Mouse (Mus musculus): Measurements from ENCODE around the gene Ahsg. TPM values are rescaled to one million over a fixed set of nuclear protein-coding genes. Genes with fewer than 3 reads are reported as not detected.

Ahsg gene
- polyA plus RNA-seq, 1 experiment from 2014 or later, result 111 TPM

DNA sequence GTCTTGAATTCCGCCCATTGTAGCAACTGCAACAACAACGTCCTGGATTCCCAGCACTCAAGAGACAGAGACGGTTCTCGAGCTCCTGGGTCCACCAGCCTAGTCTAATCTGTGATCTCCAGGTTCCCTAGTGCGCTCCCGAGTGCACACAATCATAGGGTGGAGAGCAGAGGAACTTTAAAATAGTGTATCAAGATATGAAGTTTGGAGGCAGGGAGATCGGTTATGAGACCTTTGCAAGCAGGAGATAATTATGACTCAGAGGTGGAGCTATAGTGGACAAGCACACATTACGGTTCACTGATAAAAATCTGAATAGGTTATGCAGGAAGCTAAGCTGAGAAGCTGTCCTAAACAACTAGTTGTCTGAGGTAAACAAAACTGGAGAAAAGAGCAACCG lies 34.3 kb upstream of the Ahsg start:
- no peaks in the 10 kb centered on the region for H3K36me3 ChIP-seq (ENCODE audit: control insufficient read depth, insufficient read depth, low read length)
- H3K9me3 ChIP-seq (replicated peaks; ENCODE audit: control insufficient read depth, low read length), result no peaks in the 10 kb centered on the region
- peak overlapping the region; percentile 88 for H3K4me2 ChIP-seq (ENCODE audit: low read depth, low read length)
- H3K4me3 ChIP-seq (replicated peaks; ENCODE audit: low read length), result peak overlapping the region; percentile 66
- peaks cover 10% of the 10 kb centered on the region for H3K4me1 ChIP-seq (ENCODE audit: control insufficient read depth, insufficient read depth, low read length)
- peak overlapping the region; percentile 77 for H3K9ac ChIP-seq (ENCODE audit: low read length)
- H3K27ac ChIP-seq (ENCODE audit: low read length), result peak overlapping the region; percentile 86
- no peaks in the 10 kb centered on the region for H3K27me3 ChIP-seq (ENCODE audit: control insufficient read depth, insufficient read depth, low read length)
- WGBS, result 9% methylated on average over 9 of the region's 9 CpGs
- ATAC-seq (ENCODE audit: insufficient read depth, low FRiP score), result no peak

DNA sequence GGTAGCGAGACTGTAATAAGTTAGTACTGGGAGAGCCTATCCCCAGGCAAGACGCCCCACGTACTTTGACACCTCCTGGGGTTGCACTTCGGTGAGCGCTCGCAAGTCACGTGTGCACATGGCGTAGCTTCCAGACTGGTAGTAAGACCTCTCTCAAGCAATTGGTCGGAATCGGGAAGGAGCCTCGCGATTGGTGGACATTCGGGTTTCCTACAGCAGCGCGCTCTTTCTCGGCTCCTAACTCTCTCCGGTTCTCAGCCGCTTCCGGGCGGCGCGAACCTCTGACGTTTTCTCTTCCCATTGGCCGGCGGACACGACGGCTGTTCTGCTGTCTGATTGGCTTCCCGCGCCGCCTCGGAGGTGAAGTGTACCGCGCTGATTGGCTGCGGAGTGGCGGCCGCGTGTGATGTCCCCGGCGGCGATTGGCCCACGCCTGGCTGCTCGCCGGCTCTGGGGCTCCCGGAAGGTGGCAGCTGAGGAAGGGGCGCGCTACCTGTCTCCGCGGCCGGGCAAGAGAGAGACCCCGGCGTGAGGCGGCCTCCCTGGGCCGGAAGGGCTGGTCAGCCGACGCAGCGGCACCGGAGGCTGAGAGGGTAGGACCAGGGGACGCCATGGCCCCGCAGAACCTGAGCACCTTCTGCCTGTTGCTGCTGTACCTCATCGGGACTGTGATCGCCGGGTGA lies 33.5 kb upstream of the Ahsg start, which contains the start of the genes Tbccd1 and Dnajb11:
TSS of gene Tbccd1 (minus strand) at position 239 of the 683 bp plus-strand sequence.
TSS of gene Dnajb11 (plus strand) at position 415 of the 683 bp plus-strand sequence.
- H3K27me3 ChIP-seq (ENCODE audit: control insufficient read depth, insufficient read depth, low read length), result no peaks in the 10 kb centered on the region
- peak within 1 kb of the TSS; percentile 86 for H3K27ac ChIP-seq (ENCODE audit: low read length)
- peak within 1 kb of the TSS; percentile 97 for H3K4me3 ChIP-seq (replicated peaks; ENCODE audit: low read length)
- peak within 1 kb of the TSS; percentile 88 for H3K4me2 ChIP-seq (ENCODE audit: low read depth, low read length)
- no peaks in the 10 kb centered on the region for H3K36me3 ChIP-seq (ENCODE audit: control insufficient read depth, insufficient read depth, low read length)
- peak within 1 kb of the TSS; percentile 94 for H3K9ac ChIP-seq (ENCODE audit: low read length)
- peaks cover 10% of the 10 kb centered on the region for H3K4me1 ChIP-seq (ENCODE audit: control insufficient read depth, insufficient read depth, low read length)
- H3K9me3 ChIP-seq (replicated peaks; ENCODE audit: control insufficient read depth, low read length), result no peaks in the 10 kb centered on the region
- WGBS, result under 1% methylated on average over 62 of the region's 62 CpGs
- ATAC-seq (ENCODE audit: insufficient read depth, low FRiP score), result peak; percentile 99

DNA sequence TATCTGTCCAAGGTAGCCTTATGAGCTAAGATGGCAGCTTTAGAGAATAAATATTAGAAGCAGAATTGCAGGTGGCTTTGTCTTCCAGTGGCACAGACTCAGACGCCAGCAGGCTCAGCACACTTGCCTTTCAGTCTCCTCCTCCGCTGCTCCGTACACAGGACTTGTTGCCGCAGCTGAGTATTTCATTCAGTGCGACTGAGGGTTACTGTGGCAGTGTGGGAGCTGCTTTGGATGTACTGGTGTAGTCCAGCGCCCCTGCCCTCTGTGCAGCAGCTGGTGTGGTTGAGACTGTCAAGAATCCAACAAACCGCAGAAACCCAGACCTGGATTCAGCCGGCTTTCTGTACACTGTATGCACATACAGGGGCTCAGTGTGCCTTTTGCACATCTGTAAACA lies 18.7 kb upstream of the Ahsg start:
- H3K9me3 ChIP-seq (replicated peaks; ENCODE audit: control insufficient read depth, low read length), result no peaks in the 10 kb centered on the region
- H3K27me3 ChIP-seq (ENCODE audit: control insufficient read depth, insufficient read depth, low read length), result no peaks in the 10 kb centered on the region
- no peak overlapping the region for H3K27ac ChIP-seq (ENCODE audit: low read length)
- 91% methylated on average over 8 of the region's 8 CpGs for WGBS
- no peak overlapping the region for H3K4me3 ChIP-seq (replicated peaks; ENCODE audit: low read length)
- no peak for ATAC-seq (ENCODE audit: insufficient read depth, low FRiP score)
- no peak overlapping the region for H3K9ac ChIP-seq (ENCODE audit: low read length)
- no peaks in the 10 kb centered on the region for H3K4me1 ChIP-seq (ENCODE audit: control insufficient read depth, insufficient read depth, low read length)
- no peak overlapping the region for H3K4me2 ChIP-seq (ENCODE audit: low read depth, low read length)
- H3K36me3 ChIP-seq (ENCODE audit: control insufficient read depth, insufficient read depth, low read length), result peaks cover 20% of the 10 kb centered on the region

DNA sequence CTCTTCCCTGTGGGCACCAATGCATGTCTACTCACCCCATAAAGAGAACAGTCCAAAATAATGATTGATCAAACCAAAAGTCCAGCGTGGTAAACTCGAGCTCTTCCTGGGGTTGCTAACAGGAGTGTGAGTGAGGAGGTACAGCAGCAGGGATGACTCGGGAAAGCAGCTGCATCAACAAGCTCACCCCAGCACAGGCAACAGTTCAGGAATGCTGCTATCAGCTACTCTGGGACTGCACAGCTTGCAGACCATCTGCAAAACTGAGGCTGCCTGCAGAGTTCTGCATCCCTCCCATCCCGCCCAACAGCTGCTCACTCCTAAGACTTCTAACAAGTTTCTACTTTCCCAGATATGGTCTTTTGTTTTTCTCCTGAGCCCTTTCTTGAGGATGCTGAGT lies 17.7 kb upstream of the Ahsg start:
- Histone ChIP-seq H3K36me3 (ENCODE audit: control insufficient read depth, insufficient read depth, low read length) (peaks cover 20% of the 10 kb centered on the region), H3K9ac (ENCODE audit: low read length) (no peak overlapping the region), H3K27ac (ENCODE audit: low read length) (no peak overlapping the region), H3K27me3 (ENCODE audit: control insufficient read depth, insufficient read depth, low read length) (no peaks in the 10 kb centered on the region), H3K4me2 (ENCODE audit: low read depth, low read length) (no peak overlapping the region), H3K9me3 (replicated peaks; ENCODE audit: control insufficient read depth, low read length) (no peaks in the 10 kb centered on the region), H3K4me3 (replicated peaks; ENCODE audit: low read length) (no peak overlapping the region), H3K4me1 (ENCODE audit: control insufficient read depth, insufficient read depth, low read length) (no peaks in the 10 kb centered on the region)
- WGBS, result 68% methylated on average over 4 of the region's 4 CpGs
- no peak for ATAC-seq (ENCODE audit: insufficient read depth, low FRiP score)

DNA sequence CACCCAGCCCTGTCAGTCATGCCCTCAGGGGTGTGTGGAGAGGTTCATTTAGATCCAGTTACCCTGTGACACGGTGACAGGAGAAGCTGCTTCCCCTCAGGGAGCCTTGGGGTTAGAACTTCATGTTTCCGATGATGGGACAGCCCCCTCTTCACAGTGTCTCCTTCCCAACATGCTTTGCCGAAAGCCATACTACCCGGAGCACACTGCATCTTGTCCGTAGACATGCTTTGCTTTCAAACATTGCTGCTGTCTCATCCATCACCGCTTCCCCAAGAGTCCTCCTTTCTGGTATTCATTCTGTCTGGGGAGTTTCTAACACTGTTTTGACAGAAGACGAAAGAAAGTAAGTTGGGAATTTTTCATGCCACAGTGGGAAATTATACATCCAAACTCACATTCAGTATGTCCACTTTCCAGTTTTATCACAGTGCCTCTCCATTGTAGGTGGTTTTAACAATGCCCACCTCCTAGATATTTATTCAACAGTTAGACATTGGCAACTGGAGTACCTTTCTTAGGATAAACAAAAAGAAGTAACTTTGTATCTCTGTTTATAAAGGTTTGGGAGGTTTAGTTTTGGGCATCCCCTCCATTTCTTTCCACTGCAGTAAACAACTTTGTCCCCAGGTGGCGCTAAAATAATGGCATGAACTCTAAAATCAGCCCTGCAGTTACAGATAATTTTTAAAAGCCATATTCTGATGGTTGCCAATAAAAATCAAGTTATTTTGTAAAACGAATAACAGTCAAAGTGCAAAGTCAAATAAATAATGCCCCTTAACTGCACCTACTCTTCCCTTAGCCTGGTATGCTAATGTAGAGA lies 14.6 kb upstream of the Ahsg start:
- H3K4me2 ChIP-seq (ENCODE audit: low read depth, low read length), result no peak overlapping the region
- no peaks in the 10 kb centered on the region for H3K9me3 ChIP-seq (replicated peaks; ENCODE audit: control insufficient read depth, low read length)
- no peak overlapping the region for H3K4me3 ChIP-seq (replicated peaks; ENCODE audit: low read length)
- no peak overlapping the region for H3K27ac ChIP-seq (ENCODE audit: low read length)
- H3K36me3 ChIP-seq (ENCODE audit: control insufficient read depth, insufficient read depth, low read length), result no peaks in the 10 kb centered on the region
- WGBS, result 43% methylated on average over 9 of the region's 9 CpGs
- no peak for ATAC-seq (ENCODE audit: insufficient read depth, low FRiP score)
- H3K9ac ChIP-seq (ENCODE audit: low read length), result no peak overlapping the region
- no peaks in the 10 kb centered on the region for H3K27me3 ChIP-seq (ENCODE audit: control insufficient read depth, insufficient read depth, low read length)
- H3K4me1 ChIP-seq (ENCODE audit: control insufficient read depth, insufficient read depth, low read length), result no peaks in the 10 kb centered on the region

DNA sequence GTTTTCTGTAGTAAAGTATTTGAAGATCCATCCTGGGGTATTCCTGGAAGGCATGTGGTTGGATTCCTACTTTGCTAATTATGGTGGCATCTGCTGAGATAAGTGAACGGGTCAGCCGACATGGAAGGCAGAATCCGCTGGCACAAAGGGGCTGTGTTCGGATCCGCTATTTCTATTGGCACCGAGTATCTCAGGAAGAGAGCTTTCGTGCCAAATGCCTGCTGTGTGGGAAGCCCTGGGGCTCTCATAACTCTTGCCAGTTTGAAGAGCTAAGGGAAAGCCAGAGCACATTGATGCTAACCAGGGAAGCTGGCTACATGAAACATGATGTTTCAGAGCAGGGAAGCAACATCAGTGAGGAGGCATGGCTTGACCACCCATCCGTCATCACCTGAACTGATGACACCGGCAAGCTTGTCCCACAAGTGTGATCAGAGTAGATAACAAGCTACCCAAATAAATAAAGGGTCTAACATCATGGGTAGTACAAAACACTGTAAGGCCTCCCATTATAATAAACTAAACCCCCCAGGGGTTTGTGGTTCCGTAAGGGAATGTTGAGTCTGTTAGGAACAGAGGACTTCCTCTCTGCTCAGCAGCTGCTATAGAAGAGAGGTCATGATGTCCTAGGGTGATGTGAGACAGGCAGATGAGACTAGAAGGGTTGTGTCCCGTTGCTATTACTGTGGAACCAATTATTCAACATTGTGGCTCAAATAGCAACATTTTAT lies 13.3 kb upstream of the Ahsg start:
- ATAC-seq (ENCODE audit: insufficient read depth, low FRiP score), result no peak
- Histone ChIP-seq H3K36me3 (ENCODE audit: control insufficient read depth, insufficient read depth, low read length) (no peaks in the 10 kb centered on the region), H3K9ac (ENCODE audit: low read length) (no peak overlapping the region), H3K4me1 (ENCODE audit: control insufficient read depth, insufficient read depth, low read length) (no peaks in the 10 kb centered on the region), H3K27ac (ENCODE audit: low read length) (no peak overlapping the region), H3K9me3 (replicated peaks; ENCODE audit: control insufficient read depth, low read length) (no peaks in the 10 kb centered on the region), H3K4me3 (replicated peaks; ENCODE audit: low read length) (no peak overlapping the region), H3K27me3 (ENCODE audit: control insufficient read depth, insufficient read depth, low read length) (no peaks in the 10 kb centered on the region), H3K4me2 (ENCODE audit: low read depth, low read length) (no peak overlapping the region)
- WGBS, result 76% methylated on average over 11 of the region's 11 CpGs

DNA sequence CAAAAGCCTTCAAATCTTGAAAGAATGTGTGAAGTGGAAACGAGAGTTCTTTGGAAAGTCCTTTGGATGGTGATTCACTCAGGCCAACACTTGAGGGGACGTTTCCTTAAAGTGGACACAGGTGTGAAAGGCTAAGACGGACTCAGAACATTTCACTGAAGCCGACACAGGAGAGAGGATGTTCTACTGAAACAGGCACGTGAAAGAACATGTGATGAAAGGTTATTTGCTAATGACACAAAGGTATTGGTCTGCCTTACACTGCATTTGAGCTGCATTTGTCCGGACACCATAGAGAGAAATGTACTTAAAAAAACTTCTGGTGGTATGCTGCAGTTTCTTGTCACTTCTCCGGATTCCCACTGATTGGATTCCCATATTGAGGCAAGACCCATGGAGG lies 12.4 kb upstream of the Ahsg start:
- Histone ChIP-seq H3K4me3 (replicated peaks; ENCODE audit: low read length) (no peak overlapping the region), H3K27ac (ENCODE audit: low read length) (no peak overlapping the region), H3K4me2 (ENCODE audit: low read depth, low read length) (no peak overlapping the region), H3K27me3 (ENCODE audit: control insufficient read depth, insufficient read depth, low read length) (no peaks in the 10 kb centered on the region), H3K36me3 (ENCODE audit: control insufficient read depth, insufficient read depth, low read length) (no peaks in the 10 kb centered on the region), H3K9me3 (replicated peaks; ENCODE audit: control insufficient read depth, low read length) (no peaks in the 10 kb centered on the region), H3K4me1 (ENCODE audit: control insufficient read depth, insufficient read depth, low read length) (no peaks in the 10 kb centered on the region), H3K9ac (ENCODE audit: low read length) (no peak overlapping the region)
- no peak for ATAC-seq (ENCODE audit: insufficient read depth, low FRiP score)
- WGBS, result 79% methylated on average over 7 of the region's 7 CpGs

DNA sequence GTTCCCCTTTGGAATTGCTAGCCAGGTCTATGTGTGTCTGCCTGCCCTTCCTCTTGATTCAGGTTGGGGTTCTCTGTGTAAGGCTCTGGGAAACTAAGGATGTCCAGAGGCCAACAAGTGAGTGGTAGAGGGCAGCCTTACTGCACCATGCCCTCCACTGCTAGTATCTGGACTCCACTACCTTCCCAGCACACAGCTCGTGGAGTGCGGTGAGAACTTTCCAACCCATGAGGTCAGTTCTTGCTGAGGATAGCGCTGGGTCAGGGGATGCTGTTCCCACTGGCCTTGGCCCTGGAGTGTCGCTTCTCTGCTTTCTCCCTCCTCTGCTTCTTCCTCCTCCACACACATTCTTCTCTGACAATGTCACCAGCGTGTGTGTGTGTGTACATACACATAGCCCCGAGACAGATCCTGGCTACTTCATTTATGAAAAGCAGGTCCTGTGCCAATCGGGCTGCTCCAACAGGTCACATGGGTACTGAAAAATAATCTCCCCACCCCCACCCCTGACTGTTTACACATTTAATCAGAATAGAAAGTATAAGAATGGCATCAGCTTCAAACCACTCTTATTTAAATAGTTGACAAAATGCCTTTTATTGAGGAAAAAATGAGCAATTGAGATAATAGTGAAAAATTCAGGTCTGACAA lies 11.0 kb upstream of the Ahsg start:
- ATAC-seq (ENCODE audit: insufficient read depth, low FRiP score), result no peak
- no peaks in the 10 kb centered on the region for H3K27me3 ChIP-seq (ENCODE audit: control insufficient read depth, insufficient read depth, low read length)
- no peaks in the 10 kb centered on the region for H3K36me3 ChIP-seq (ENCODE audit: control insufficient read depth, insufficient read depth, low read length)
- no peak overlapping the region for H3K9ac ChIP-seq (ENCODE audit: low read length)
- H3K27ac ChIP-seq (ENCODE audit: low read length), result no peak overlapping the region
- H3K4me3 ChIP-seq (replicated peaks; ENCODE audit: low read length), result no peak overlapping the region
- H3K4me2 ChIP-seq (ENCODE audit: low read depth, low read length), result no peak overlapping the region
- no peaks in the 10 kb centered on the region for H3K4me1 ChIP-seq (ENCODE audit: control insufficient read depth, insufficient read depth, low read length)
- H3K9me3 ChIP-seq (replicated peaks; ENCODE audit: control insufficient read depth, low read length), result no peaks in the 10 kb centered on the region
- WGBS, result 59% methylated on average over 7 of the region's 7 CpGs

Data from stomach, embryonic 16.5 days (tissue).